Mouse (Mus musculus) bone marrow, adult 2 months (tissue): ENCODE results near the gene Ckap5.

ENCODE experiments used
- CTCF ChIP-seq: fragments of 200-500 bp; IDR thresholded peaks from 2 replicates; pipeline ENCODE4 v1.5.1; 2011; ENCODE audit warnings: low read length, control low read depth; ENCODE audit not compliant: control insufficient read depth, insufficient read depth
- POLR2A ChIP-seq: fragments of 200-500 bp; IDR thresholded peaks from 2 replicates; pipeline ENCODE4 v1.6.1; 2011; ENCODE audit warnings: low read depth, mild to moderate bottlenecking, control low read depth, low read length, borderline replicate concordance; ENCODE audit not compliant: control insufficient read depth

DNA sequence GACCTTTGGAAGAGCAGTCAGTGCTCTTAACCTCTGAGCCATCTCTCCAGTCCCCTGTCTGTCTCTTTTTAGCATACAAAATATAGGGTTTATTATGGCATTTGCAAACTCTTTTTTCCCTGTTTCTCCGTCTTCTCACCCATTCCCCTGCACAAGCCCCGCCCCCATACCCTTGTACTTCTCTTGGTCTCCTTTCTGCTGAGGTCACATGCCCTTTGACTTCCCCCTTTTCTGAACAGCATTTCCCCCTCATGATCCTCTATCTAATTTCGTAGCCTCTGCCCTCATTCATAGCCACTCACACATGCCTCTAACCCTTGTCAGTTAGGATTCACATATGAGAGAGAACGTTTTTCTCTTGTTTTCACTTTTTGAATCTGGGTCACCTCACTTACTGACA is 41.9 kb upstream of the Ckap5 start:
- TF ChIP-seq CTCF = no peak
- no peak for TF ChIP-seq POLR2A
